Mouse (Mus musculus) neural tube, embryonic 15.5 days (tissue): ENCODE measurements around the gene Trpc2. TPM values are rescaled to one million over a fixed set of nuclear protein-coding genes. Genes with fewer than 3 reads are reported as not detected.

Experiments
- ATAC-seq: fragments of 200-750 bp; cut with Nextera tagmentation; 2 replicates; pipeline ENCODE4 v1.8.0; 2017; ENCODE audit warnings: mild to moderate bottlenecking, moderate TSS enrichment, moderate library complexity; ENCODE audit not compliant: low FRiP score
- H3K27ac ChIP-seq: fragments of 300-500 bp; sonication (generic); replicated peaks from 2 replicates; pipeline ENCODE4 v1.5.1; 2015; ENCODE audit warnings: mild to moderate bottlenecking, inconsistent platforms
- H3K27me3 ChIP-seq: fragments of 300-500 bp; sonication (generic); replicated peaks from 2 replicates; pipeline ENCODE4 v1.6.1; 2015; ENCODE audit warnings: inconsistent platforms
- H3K36me3 ChIP-seq: fragments of 300-500 bp; sonication (generic); 2 replicates; pipeline ENCODE4 v1.6.1; 2015; ENCODE audit warnings: inconsistent platforms
- H3K4me1 ChIP-seq: fragments of 300-500 bp; sonication (generic); 2 replicates; pipeline ENCODE4 v1.6.1; 2015; ENCODE audit warnings: inconsistent platforms
- H3K4me2 ChIP-seq: fragments of 300-500 bp; sonication (generic); 2 replicates; pipeline ENCODE4 v1.6.1; 2015; ENCODE audit warnings: inconsistent platforms, mild to moderate bottlenecking, moderate library complexity
- H3K4me3 ChIP-seq: fragments of 300-500 bp; sonication (generic); replicated peaks from 2 replicates; pipeline ENCODE4 v1.5.1; 2015; ENCODE audit warnings: mild to moderate bottlenecking, inconsistent platforms
- H3K9ac ChIP-seq: fragments of 300-500 bp; sonication (generic); replicated peaks from 2 replicates; pipeline ENCODE4 v1.6.1; 2015; ENCODE audit warnings: mild to moderate bottlenecking, inconsistent platforms
- H3K9me3 ChIP-seq: fragments of 300-500 bp; sonication (generic); replicated peaks from 2 replicates; pipeline ENCODE4 v1.6.1; 2016; ENCODE audit warnings: inconsistent platforms
- WGBS: fragments of 180-500 bp; shearing (Covaris S2); methylation state at CpG from one replicate; pipeline ENCODE4 v1.1.7; 2015; ENCODE audit warnings: mixed read lengths; 5-methylcytosine and 5-hydroxymethylcytosine counted together
- polyA plus RNA-seq: library from polyadenylated mRNA; unstranded; fragments of >200 nt; fragmentation: Nextera tagmentation; extraction: Ambion mirVana; gene quantifications from 2 replicates; pipeline ENCODE4 v1.2.1, GENCODE M21; 2015

Trpc2 gene
- polyA plus RNA-seq, 1 experiment from 2014 or later: 0.24 TPM

DNA sequence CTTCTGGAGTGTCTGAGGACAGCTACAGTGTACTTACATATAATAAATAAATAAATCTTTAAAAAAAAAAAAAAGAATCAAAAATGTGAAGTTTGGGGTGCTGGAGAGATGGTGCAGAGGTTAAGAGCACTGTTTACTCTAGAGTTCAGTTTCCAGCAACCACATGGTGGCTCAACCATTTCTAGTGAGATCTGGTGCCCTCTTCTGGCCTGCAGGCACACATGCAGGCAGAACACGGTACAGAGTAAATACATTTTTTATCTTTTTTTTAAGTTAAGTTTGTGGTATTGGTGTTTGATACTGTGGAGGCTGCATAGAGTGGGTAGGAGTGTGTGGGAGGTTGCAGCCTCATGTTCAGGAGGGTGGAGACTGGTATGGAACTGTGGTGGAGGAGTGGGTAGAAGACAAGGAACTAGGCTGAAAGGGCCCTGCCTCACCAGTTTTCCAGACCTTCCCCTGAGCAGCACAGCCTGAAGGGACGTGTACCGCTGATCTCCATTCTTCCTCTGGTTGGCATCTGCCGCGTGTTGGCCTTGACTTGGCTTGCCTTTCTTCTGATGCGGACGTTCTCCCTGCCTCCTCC lies 6.1 kb upstream of the Trpc2 start:
- no peaks in the 10 kb centered on the region for H3K4me1 ChIP-seq
- no peak overlapping the region for H3K4me2 ChIP-seq
- peaks cover 78% of the 10 kb centered on the region for H3K36me3 ChIP-seq
- H3K4me3 ChIP-seq: no peak overlapping the region
- ATAC-seq: no peak
- H3K9me3 ChIP-seq: no peaks in the 10 kb centered on the region
- 90% methylated on average over 7 of the region's 7 CpGs for WGBS
- no peaks in the 10 kb centered on the region for H3K27me3 ChIP-seq
- H3K27ac ChIP-seq: no peak overlapping the region
- H3K9ac ChIP-seq: no peak overlapping the region

DNA sequence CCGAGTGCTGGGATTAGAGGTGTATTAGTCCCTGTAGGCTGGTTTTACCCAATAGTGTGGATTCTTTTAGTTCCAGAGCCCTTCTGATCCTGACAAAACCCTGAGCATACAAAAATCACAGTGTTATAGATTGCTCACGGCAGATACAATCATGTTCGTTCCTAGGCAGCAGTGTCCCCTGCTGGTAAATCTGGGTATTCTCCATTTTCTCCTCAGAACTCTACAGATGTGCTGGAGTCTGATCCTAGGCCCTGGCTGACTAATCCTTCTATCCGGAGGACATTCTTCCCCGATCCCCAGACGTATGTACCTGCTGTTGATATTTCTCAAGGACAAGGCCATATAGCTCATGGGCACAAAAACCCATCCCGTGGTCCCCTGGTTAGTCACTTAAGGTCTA lies 4.4 kb upstream of the Trpc2 start:
- Histone ChIP-seq H3K36me3 (peaks cover 78% of the 10 kb centered on the region), H3K4me2 (no peak overlapping the region), H3K9me3 (no peaks in the 10 kb centered on the region), H3K9ac (no peak overlapping the region), H3K27ac (no peak overlapping the region), H3K4me3 (no peak overlapping the region), H3K27me3 (no peaks in the 10 kb centered on the region), H3K4me1 (no peaks in the 10 kb centered on the region)
- ATAC-seq: no peak
- WGBS: 80% methylated on average over 7 of the region's 7 CpGs

DNA sequence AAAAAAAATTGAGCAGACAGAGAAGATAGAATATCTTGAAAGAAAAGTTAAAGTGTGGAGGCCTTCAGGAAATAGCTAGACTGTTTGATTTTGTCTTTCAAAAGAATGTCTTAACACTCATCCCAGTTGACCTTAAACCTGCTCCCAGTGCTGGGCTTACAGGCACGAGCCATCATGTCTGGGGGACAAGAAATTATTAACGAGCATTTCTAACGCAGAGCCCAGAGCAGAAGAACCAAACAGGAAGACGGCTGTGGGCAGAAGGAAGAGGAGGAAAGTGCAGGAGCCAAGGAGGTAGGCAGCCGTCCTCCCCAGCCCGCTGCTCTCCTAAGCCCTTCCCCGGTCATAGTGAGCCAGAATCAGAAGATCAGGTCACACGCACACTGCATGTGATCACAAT lies 2.6 kb upstream of the Trpc2 start:
- Histone ChIP-seq H3K27ac (no peak overlapping the region), H3K4me3 (no peak overlapping the region), H3K9me3 (no peaks in the 10 kb centered on the region), H3K9ac (no peak overlapping the region), H3K4me1 (no peaks in the 10 kb centered on the region), H3K4me2 (no peak overlapping the region), H3K36me3 (peaks cover 69% of the 10 kb centered on the region), H3K27me3 (no peaks in the 10 kb centered on the region)
- ATAC-seq: no peak
- 92% methylated on average over 8 of the region's 8 CpGs for WGBS

DNA sequence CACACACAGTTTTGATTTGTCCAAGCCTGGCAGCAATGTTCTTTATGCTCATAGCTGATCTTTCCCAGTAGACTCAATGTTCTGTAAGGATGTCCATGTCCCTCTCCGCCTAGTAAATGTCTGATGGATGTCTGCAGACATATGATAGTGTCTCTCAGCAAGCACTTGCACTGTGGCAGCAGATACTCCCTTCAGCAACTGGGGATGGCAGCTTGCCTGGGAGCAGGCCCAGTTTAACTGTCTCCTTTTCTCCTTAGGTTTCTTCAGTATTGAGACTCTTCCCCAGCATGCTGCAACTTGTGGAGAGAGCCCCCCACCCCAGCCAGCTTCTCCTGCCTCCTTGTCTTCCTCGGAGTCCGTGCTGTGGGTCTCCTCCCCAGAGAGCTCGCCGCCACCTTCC lies 1.1 kb upstream of the Trpc2 start:
- no peak for ATAC-seq
- H3K27me3 ChIP-seq: no peaks in the 10 kb centered on the region
- H3K9me3 ChIP-seq: no peaks in the 10 kb centered on the region
- H3K36me3 ChIP-seq: peaks cover 59% of the 10 kb centered on the region
- H3K4me1 ChIP-seq: no peaks in the 10 kb centered on the region
- no peak overlapping the region for H3K27ac ChIP-seq
- no peak overlapping the region for H3K9ac ChIP-seq
- no peak overlapping the region for H3K4me3 ChIP-seq
- WGBS: 96% methylated on average over 5 of the region's 5 CpGs
- H3K4me2 ChIP-seq: no peak overlapping the region

DNA sequence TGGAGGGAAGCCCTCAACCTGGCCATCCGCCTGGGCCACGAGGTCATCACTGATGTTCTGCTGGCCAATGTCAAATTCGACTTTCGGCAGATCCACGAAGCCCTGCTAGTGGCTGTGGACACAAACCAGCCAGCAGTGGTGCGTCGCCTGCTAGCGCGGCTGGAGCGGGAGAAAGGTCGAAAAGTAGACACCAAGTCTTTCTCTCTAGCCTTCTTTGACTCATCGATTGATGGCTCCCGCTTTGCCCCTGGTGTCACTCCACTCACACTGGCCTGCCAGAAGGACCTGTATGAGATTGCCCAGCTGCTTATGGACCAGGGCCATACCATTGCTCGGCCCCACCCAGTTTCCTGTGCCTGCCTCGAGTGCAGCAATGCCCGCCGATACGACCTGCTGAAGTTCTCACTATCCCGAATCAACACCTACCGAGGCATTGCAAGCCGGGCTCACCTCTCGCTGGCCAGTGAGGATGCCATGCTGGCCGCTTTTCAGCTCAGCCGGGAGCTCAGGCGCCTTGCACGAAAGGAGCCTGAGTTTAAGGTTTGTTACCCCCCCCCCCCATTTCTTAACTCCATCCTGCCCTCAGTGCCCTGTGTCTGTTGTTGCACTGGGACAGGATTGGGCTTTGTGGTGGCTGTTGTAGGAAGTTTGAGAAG lies 1.3 kb downstream of the Trpc2 start:
- Histone ChIP-seq H3K36me3 (peaks cover 46% of the 10 kb centered on the region), H3K27ac (no peak overlapping the region)

DNA sequence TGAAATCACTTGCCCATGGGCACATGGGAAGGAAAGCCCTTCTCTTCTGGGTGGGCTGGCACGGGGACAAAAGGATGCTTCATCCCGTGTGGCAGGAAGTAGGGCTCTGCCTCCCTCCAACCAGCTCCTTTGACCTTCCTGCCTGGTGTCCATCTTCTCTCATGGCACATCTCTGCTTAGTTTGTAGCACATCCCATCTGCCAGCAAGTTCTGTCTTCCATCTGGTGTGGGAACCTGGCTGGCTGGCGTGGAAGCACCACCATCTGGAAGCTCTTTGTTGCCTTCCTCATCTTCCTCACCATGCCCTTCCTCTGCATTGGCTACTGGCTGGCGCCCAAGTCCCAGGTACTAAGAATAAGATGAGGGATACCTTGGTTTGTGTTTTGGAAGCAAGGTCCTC lies 4.4 kb downstream of the Trpc2 start:
- H3K4me3 ChIP-seq: no peak overlapping the region
- 92% methylated on average over 4 of the region's 4 CpGs for WGBS
- no peaks in the 10 kb centered on the region for H3K9me3 ChIP-seq
- ATAC-seq: no peak
- no peak overlapping the region for H3K27ac ChIP-seq
- no peak overlapping the region for H3K4me2 ChIP-seq
- peaks cover 22% of the 10 kb centered on the region for H3K36me3 ChIP-seq
- no peaks in the 10 kb centered on the region for H3K27me3 ChIP-seq
- H3K9ac ChIP-seq: no peak overlapping the region
- H3K4me1 ChIP-seq: no peaks in the 10 kb centered on the region

More for the DNA sequence above, 1.3 kb downstream of the Trpc2 start:
- no peaks in the 10 kb centered on the region for H3K4me1 ChIP-seq
- H3K4me2 ChIP-seq: no peak overlapping the region
- no peaks in the 10 kb centered on the region for H3K27me3 ChIP-seq
- H3K9me3 ChIP-seq: no peaks in the 10 kb centered on the region
- ATAC-seq: no peak
- H3K4me3 ChIP-seq: no peak overlapping the region
- no peak overlapping the region for H3K9ac ChIP-seq
- 94% methylated on average over 26 of the region's 26 CpGs for WGBS

DNA sequence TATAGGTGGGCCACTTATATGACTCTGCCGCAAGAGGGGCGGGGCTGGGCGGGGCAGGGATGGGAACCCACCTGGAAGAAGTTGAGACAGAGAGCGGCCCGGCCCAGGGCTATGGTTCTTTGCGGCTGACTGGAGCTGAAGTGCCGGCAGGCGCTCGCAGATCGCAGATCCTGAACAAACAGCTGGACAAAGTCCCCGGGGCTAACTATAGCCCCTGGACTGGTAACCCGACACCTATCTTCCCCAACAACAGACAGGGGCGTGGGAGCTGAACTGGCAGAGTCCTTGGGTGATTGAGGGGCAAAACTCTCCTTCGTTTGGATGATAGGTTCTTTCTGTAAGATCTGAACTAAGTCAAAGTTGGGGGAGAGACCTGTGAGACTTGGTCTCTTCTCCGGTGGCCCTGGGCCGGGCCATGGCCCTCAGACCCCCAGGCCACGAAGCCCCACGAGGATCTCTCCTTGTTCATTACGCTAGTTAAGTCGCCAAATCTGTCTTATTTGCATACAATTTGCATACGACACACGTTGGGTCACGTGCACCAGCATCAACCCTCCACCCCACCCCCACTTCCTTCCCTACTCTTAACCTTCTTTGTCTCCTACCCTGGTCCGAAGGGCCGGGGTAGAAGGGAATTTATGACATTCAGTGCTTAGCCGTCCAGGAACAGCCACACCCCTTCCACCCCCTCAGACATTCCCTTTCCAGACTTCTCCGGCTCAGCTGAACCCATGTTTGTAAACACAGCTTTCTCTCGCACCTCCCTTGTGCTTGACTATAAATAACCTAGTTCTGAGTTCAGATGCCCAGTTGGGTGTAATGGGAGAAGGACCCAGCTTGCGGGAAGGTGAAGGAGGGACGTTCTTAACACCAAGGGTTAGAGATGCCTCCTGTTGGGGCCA lies 17.1 kb downstream of the Trpc2 start:
- Histone ChIP-seq H3K9me3 (no peaks in the 10 kb centered on the region), H3K27me3 (no peaks in the 10 kb centered on the region; the same call in 1 of the 2 replicates), H3K4me3 (peak overlapping the region; percentile 23), H3K9ac (no peak overlapping the region), H3K4me1 (peaks cover 14% of the 10 kb centered on the region), H3K36me3 (no peaks in the 10 kb centered on the region), H3K4me2 (peak overlapping the region; percentile 53), H3K27ac (no peak overlapping the region)
- WGBS: 3% methylated on average over 30 of the region's 30 CpGs
- ATAC-seq: peak; percentile 39; the same call in 1 of the 2 replicates

DNA sequence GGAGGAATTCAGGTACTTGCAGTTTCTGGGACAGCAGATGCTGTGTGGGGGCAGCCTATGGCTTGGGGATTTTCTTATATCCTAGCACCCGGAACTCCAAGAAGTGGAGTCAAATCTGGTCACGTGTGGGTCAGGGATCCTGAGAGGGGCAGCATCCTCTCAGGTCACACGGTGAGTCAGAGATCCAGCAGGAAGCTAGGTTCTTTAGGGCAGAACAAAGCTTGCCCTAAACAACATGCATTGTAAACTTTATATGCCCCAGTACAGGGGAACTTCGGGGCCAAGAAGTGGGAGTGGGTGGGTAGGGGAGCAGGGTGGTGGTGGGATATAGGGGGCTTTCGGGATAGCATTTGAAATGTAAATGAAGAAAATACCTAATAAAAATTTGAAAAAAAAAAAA lies 18.0 kb downstream of the Trpc2 start:
- no peak for ATAC-seq
- Histone ChIP-seq H3K4me1 (peaks cover 14% of the 10 kb centered on the region), H3K9me3 (no peaks in the 10 kb centered on the region), H3K27me3 (no peaks in the 10 kb centered on the region; the same call in 1 of the 2 replicates), H3K27ac (no peak overlapping the region), H3K9ac (no peak overlapping the region), H3K4me2 (no peak overlapping the region), H3K4me3 (no peak overlapping the region), H3K36me3 (no peaks in the 10 kb centered on the region)
- WGBS: 35% methylated on average over 5 of the region's 5 CpGs

DNA sequence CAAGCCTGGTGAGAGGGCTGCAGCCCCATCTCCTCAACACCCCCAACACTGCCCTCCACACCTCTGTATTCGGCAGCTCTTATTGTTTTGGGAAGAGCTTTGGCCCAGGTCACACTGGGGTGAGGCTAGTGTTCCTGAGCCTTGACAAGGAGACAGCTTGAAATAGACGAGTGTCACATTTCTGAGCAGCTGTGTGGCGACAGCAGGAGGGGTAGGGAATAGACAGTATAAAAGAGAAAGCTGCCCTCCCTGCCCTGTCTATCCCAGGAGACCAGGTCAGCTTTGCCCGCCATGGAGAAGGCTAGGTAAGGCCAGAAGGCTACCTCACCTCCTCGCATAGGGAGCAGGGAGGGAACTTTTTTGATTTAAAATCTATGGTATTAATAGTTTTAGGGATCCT lies 18.6 kb downstream of the Trpc2 start, which contains the start of gene Art1:
TSS of gene Art1 (plus strand) at position 257 of the 400 bp plus-strand sequence.
- Histone ChIP-seq H3K9ac (no peak within 1 kb of the TSS), H3K36me3 (no peaks in the 10 kb centered on the region), H3K9me3 (no peaks in the 10 kb centered on the region), H3K27ac (no peak within 1 kb of the TSS), H3K4me1 (peaks cover 14% of the 10 kb centered on the region), H3K4me3 (no peak within 1 kb of the TSS), H3K27me3 (no peaks in the 10 kb centered on the region; the same call in 1 of the 2 replicates), H3K4me2 (no peak within 1 kb of the TSS)
- WGBS: 44% methylated on average over 5 of the region's 5 CpGs
- ATAC-seq: no peak

DNA sequence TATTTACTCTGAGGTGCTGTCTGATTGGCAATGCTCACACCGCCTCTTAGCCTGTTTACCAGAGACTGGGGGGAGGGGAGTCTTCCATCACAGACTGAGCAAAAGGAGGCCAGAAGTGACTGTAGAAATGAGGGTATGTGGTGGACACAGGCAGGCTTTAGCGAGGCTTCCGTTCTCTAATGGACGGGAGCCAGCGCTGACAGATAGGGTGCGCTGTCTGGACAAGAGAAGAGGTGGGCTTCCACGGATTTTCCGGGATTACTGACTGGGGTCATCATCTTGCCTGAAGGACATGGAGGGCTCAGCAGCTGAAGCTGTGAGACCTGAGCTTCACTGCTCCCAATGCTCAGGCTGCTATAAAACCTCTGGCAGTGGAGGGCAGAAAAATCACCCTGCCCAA lies 19.3 kb downstream of the Trpc2 start:
- no peaks in the 10 kb centered on the region for H3K9me3 ChIP-seq
- H3K27me3 ChIP-seq: no peaks in the 10 kb centered on the region; the same call in 1 of the 2 replicates
- 43% methylated on average over 8 of the region's 8 CpGs for WGBS
- no peak overlapping the region for H3K27ac ChIP-seq
- ATAC-seq: no peak
- H3K9ac ChIP-seq: no peak overlapping the region
- no peak overlapping the region for H3K4me3 ChIP-seq
- no peak overlapping the region for H3K4me2 ChIP-seq
- H3K36me3 ChIP-seq: no peaks in the 10 kb centered on the region
- H3K4me1 ChIP-seq: peaks cover 14% of the 10 kb centered on the region

DNA sequence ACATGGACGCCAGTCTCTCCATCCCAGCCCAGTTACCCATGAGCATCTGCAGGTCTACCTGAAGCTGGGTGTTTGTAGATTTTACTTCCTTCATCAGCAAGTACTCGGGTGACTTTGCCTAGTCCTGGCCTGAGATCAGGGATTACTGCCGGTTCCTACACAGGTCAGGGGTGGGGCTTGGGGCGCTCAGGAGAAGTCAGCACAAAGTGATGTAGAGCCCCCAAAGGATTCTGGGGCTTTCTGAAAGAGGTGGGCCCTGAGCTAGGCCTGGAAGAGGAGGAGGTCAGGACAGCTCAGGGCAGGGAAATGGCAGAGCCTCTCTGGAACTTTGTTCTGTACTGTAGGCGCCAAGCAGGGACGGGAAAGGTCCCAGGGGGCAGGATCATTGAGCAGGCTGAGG lies 19.8 kb downstream of the Trpc2 start:
- Histone ChIP-seq H3K4me3 (no peak overlapping the region), H3K4me1 (peaks cover 14% of the 10 kb centered on the region), H3K27ac (no peak overlapping the region), H3K4me2 (no peak overlapping the region), H3K27me3 (no peaks in the 10 kb centered on the region; the same call in 1 of the 2 replicates), H3K9ac (no peak overlapping the region), H3K9me3 (no peaks in the 10 kb centered on the region), H3K36me3 (no peaks in the 10 kb centered on the region)
- no peak for ATAC-seq
- 54% methylated on average over 6 of the region's 6 CpGs for WGBS
